Mouse (Mus musculus) kidney, embryonic 14.5 days (tissue): ENCODE results near the gene Egln2. TPM values are rescaled to one million over a fixed set of nuclear protein-coding genes. Genes with fewer than 3 reads are reported as not detected.

Experiments used
- ATAC-seq: fragments of 200-750 bp; cut with Nextera tagmentation; 2 replicates; pipeline ENCODE4 v1.8.0; 2017; ENCODE audit warnings: moderate number of reproducible peaks, mild to moderate bottlenecking, moderate TSS enrichment, moderate library complexity; ENCODE audit not compliant: low FRiP score, low TSS enrichment
- H3K27ac ChIP-seq: fragments of 300-500 bp; sonication (generic); 2 replicates; pipeline ENCODE4 v1.5.1; 2014; ENCODE audit warnings: low read depth, mild to moderate bottlenecking, low read length, moderate library complexity, mixed read lengths
- H3K27me3 ChIP-seq: fragments of 300-500 bp; sonication (generic); 2 replicates; pipeline ENCODE4 v1.6.1; 2014; ENCODE audit warnings: mild to moderate bottlenecking, low read length; ENCODE audit not compliant: control insufficient read depth, insufficient read depth
- H3K36me3 ChIP-seq: fragments of 300-500 bp; sonication (generic); 2 replicates; pipeline ENCODE4 v1.6.1; 2014; ENCODE audit warnings: low read length, mixed read lengths; ENCODE audit not compliant: control insufficient read depth, insufficient read depth
- H3K4me1 ChIP-seq: fragments of 300-500 bp; sonication (generic); 2 replicates; pipeline ENCODE4 v1.6.1; 2014; ENCODE audit warnings: low read length, mixed read lengths; ENCODE audit not compliant: control insufficient read depth, insufficient read depth
- H3K4me2 ChIP-seq: fragments of 300-500 bp; sonication (generic); replicated peaks from 2 replicates; pipeline ENCODE4 v1.6.1; 2014; ENCODE audit warnings: low read depth, mild to moderate bottlenecking, low read length
- H3K4me3 ChIP-seq: fragments of 300-500 bp; sonication (generic); 2 replicates; pipeline ENCODE4 v1.5.1; 2014; ENCODE audit warnings: mild to moderate bottlenecking, low read length
- H3K9ac ChIP-seq: fragments of 300-500 bp; sonication (generic); 2 replicates; pipeline ENCODE4 v1.6.1; 2014; ENCODE audit warnings: low read depth, mild to moderate bottlenecking, low read length, moderate library complexity
- H3K9me3 ChIP-seq: fragments of 300-500 bp; sonication (generic); 2 replicates; pipeline ENCODE4 v1.6.1; 2016; ENCODE audit warnings: low read length; ENCODE audit not compliant: control insufficient read depth
- WGBS: fragments of 180-500 bp; shearing (Covaris S2); extraction: QIAGEN DNeasy Blood & Tissue Kit; methylation state at CpG from one replicate; pipeline ENCODE4 v1.1.7; 2014; 5-methylcytosine and 5-hydroxymethylcytosine counted together
- polyA plus RNA-seq: library from polyadenylated mRNA; unstranded; fragments of >200 nt; fragmentation: Nextera tagmentation; extraction: Ambion mirVana; gene quantifications from 2 replicates; pipeline ENCODE4 v1.2.1, GENCODE M21; 2014

The Egln2 gene
- polyA plus RNA-seq, 1 experiment from 2014 or later: 37.8 TPM

DNA sequence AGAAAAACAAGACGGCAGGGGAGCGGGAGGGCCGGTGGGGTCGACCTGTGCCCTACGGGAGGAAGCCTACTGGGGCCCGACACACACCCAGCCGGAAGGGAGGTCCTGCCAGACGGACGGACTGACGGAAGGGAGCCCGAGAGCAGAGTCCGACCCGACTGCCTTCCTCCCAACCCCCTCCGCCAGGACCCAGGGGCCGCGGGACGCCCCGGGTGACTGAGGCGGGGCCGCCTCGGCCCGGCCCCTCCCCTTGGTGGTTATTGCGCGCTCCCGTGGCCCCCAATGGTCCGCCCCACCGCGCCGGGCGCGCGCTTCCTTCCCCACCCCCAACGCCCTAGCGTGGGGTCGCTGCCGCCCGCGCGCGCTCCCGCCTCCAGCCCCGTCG is 381 bp downstream of the Egln2 start:
- Histone ChIP-seq H3K9me3 (no peaks in the 10 kb centered on the region), H3K36me3 (peaks cover 44% of the 10 kb centered on the region; the same call in 1 of the 2 replicates)
- 2% methylated on average over 42 of the region's 43 CpGs for WGBS

GRCm38 (mm10) chr7:27165696-27166095 is 906 bp downstream of the Egln2 start:
- H3K4me3 ChIP-seq: peak overlapping the region; percentile 73
- no peak for ATAC-seq
- H3K9ac ChIP-seq: peak overlapping the region; percentile 87
- WGBS: 2% methylated on average over 8 of the region's 8 CpGs
- H3K4me2 ChIP-seq: peak overlapping the region; percentile 51
- peaks cover 38% of the 10 kb centered on the region for H3K4me1 ChIP-seq
- H3K27ac ChIP-seq: peak overlapping the region; percentile 97
- no peaks in the 10 kb centered on the region for H3K27me3 ChIP-seq
- peaks cover 41% of the 10 kb centered on the region; the same call in 1 of the 2 replicates for H3K36me3 ChIP-seq
- H3K9me3 ChIP-seq: no peaks in the 10 kb centered on the region

More for the DNA sequence above, 381 bp downstream of the Egln2 start:
- peak overlapping the region; percentile 51 for H3K4me2 ChIP-seq
- H3K9ac ChIP-seq: peak overlapping the region; percentile 87
- H3K4me1 ChIP-seq: peaks cover 34% of the 10 kb centered on the region
- H3K4me3 ChIP-seq: peak overlapping the region; percentile 73
- no peaks in the 10 kb centered on the region for H3K27me3 ChIP-seq
- ATAC-seq: peak; percentile 81
- H3K27ac ChIP-seq: peak overlapping the region; percentile 97

DNA sequence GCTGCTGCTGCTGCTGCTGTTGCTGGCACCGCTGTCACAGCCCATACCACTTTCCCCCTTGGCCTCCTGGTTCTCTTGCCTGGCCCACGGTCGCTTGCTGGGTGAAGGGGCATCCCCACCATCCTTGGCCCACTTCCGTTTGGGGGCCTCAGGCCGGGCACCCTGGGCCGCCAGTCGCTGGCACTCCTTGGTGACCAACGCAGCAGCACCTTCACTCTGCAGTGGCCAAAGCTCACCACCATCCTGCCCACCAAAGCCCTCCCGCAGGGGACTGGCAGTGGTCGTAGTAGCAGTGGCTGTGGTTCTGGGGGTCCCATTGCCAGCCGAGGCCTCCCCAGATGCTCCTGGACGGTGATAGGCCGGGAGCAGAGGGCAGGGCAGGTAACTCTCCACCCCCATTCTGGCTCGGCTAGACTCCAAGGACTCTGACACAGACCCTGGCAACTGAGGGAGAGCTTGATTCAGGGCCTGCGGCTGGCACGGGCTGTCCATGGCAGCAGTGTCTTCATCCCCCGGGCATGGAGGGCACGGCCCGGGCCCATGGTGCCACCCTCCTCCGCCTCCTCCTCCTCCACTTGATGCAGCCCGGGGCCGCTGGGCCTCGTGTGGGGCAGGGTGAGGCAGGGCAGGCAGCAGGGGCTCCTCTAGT is 1.5 kb downstream of the Egln2 start:
- no peak overlapping the region for H3K27ac ChIP-seq
- 64% methylated on average over 23 of the region's 23 CpGs for WGBS
- peak overlapping the region; percentile 51 for H3K4me2 ChIP-seq
- peaks cover 38% of the 10 kb centered on the region for H3K4me1 ChIP-seq
- no peak for ATAC-seq
- H3K9me3 ChIP-seq: no peaks in the 10 kb centered on the region
- peaks cover 41% of the 10 kb centered on the region; the same call in 1 of the 2 replicates for H3K36me3 ChIP-seq
- peak overlapping the region; percentile 87; the same call in 1 of the 2 replicates for H3K9ac ChIP-seq
- peak overlapping the region; percentile 73 for H3K4me3 ChIP-seq
- H3K27me3 ChIP-seq: no peaks in the 10 kb centered on the region

- Histone ChIP-seq H3K9ac (peak overlapping the region; percentile 31; the same call in 1 of the 2 replicates), H3K27ac (no peak overlapping the region; the same call in 1 of the 2 replicates), H3K4me3 (peak overlapping the region; percentile 2; the same call in 1 of the 2 replicates), H3K9me3 (no peaks in the 10 kb centered on the region), H3K27me3 (no peaks in the 10 kb centered on the region), H3K36me3 (peaks cover 40% of the 10 kb centered on the region; the same call in 1 of the 2 replicates), H3K4me2 (peak overlapping the region; percentile 51), H3K4me1 (peaks cover 38% of the 10 kb centered on the region)
- ATAC-seq: no peak
- WGBS: 83% methylated on average over 33 of the region's 33 CpGs
These were observed 2.3 kb downstream of the Egln2 start for GRCm38 (mm10) chr7:27164112-27164947.

GRCm38 (mm10) chr7:27163450-27163805 is 3.2 kb downstream of the Egln2 start:
- Histone ChIP-seq H3K9ac (peak overlapping the region; percentile 44), H3K27ac (no peak overlapping the region), H3K4me3 (peak overlapping the region; percentile 14; the same call in 1 of the 2 replicates), H3K4me2 (peak overlapping the region; percentile 51; the same call in 1 of the 2 replicates), H3K9me3 (no peaks in the 10 kb centered on the region), H3K36me3 (peaks cover 49% of the 10 kb centered on the region), H3K4me1 (peaks cover 38% of the 10 kb centered on the region), H3K27me3 (no peaks in the 10 kb centered on the region)
- ATAC-seq: no peak
- WGBS: 64% methylated on average over 5 of the region's 5 CpGs

DNA sequence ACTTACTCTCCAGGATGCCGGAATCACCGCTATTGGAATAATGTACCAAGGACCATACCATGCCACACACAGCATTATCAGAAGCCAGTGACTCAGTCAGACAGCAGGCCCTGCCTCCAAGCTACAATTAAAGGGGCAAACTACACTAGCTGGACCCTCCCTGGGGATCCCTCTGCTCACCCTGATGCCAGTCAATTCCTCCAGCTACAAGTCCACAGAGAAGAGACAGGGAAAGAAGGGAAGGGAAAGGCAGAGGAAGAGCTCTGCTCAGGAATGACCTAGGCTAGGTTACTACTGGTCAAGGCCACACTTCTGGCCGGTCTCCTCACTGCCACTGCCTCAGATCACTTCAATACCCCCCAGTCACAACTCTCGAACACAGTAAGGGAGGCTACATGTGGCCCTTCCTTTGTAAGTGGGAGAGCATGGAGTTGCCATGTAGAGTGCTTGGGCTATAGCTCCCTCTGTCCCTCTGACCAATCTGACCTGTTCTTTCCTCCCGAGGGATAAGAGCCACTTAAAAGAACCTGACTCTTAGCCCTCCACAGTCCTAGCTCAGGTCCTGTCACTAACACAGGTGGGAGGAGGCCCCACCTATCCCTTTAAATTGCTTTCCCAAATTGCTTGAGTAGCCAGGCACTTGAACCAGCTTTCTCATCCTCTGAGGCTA is 3.7 kb downstream of the Egln2 start:
- Histone ChIP-seq H3K4me1 (peaks cover 38% of the 10 kb centered on the region), H3K27me3 (no peaks in the 10 kb centered on the region), H3K27ac (no peak overlapping the region), H3K9me3 (no peaks in the 10 kb centered on the region), H3K4me3 (peak overlapping the region; percentile 14; the same call in 1 of the 2 replicates), H3K36me3 (peaks cover 54% of the 10 kb centered on the region), H3K9ac (peak overlapping the region; percentile 44), H3K4me2 (peak overlapping the region; percentile 25; the same call in 1 of the 2 replicates)
- WGBS: 82% methylated on average over 5 of the region's 5 CpGs
- ATAC-seq: no peak

GRCm38 (mm10) chr7:27161744-27162143 is 4.9 kb downstream of the Egln2 start:
- no peak overlapping the region for H3K4me2 ChIP-seq
- ATAC-seq: no peak
- WGBS: 67% methylated on average over 4 of the region's 4 CpGs
- no peaks in the 10 kb centered on the region for H3K27me3 ChIP-seq
- H3K36me3 ChIP-seq: peaks cover 63% of the 10 kb centered on the region
- no peak overlapping the region for H3K4me3 ChIP-seq
- H3K9ac ChIP-seq: no peak overlapping the region
- H3K4me1 ChIP-seq: peaks cover 38% of the 10 kb centered on the region
- no peak overlapping the region for H3K27ac ChIP-seq
- H3K9me3 ChIP-seq: no peaks in the 10 kb centered on the region

DNA sequence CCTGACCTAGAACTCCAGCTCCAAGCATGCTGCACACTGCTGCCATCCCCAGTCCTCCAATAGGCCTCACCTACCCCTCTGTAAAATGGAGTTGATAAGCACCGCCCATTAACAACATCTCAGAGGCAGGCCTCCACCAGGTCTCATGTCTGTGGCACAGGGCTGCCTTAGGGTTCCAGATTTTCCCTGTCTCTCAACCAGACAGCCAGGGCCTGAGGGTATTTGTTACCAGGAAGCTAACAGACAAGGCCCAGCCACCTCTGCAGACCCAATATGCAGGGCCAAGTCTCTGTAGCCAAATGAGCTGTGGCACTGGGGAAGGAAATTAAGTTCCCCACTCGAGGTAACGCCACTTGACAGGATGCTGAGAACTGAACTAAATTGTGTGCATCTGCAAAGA is 5.7 kb downstream of the Egln2 start:
- WGBS: 85% methylated on average over 3 of the region's 3 CpGs
- no peaks in the 10 kb centered on the region for H3K9me3 ChIP-seq
- H3K36me3 ChIP-seq: peaks cover 63% of the 10 kb centered on the region
- no peak overlapping the region for H3K27ac ChIP-seq
- H3K9ac ChIP-seq: no peak overlapping the region
- H3K4me3 ChIP-seq: no peak overlapping the region
- H3K4me2 ChIP-seq: no peak overlapping the region
- H3K27me3 ChIP-seq: no peaks in the 10 kb centered on the region
- ATAC-seq: no peak
- H3K4me1 ChIP-seq: peaks cover 38% of the 10 kb centered on the region
